Mouse (Mus musculus) ES-E14 (cell line): Measurements from ENCODE around the gene Ppil6. TPM values are rescaled to one million over a fixed set of nuclear protein-coding genes. Genes with fewer than 3 reads are reported as not detected.

ENCODE experiments used
- DNase-seq: peaks from one replicate; pipeline ENCODE4 v3.0.0-alpha.2; 2013; ENCODE audit warnings: low read depth, low spot score
- H3K27ac ChIP-seq: 2 replicates; pipeline ENCODE4 v1.5.1; 2012; ENCODE audit warnings: low read depth, mild to moderate bottlenecking, low read length, moderate library complexity, mixed read lengths; ENCODE audit not compliant: poor library complexity, insufficient read depth, severe bottlenecking
- H3K36me3 ChIP-seq: 2 replicates; pipeline ENCODE4 v1.6.1; 2012; ENCODE audit warnings: mild to moderate bottlenecking, low read length, moderate library complexity, mixed read lengths; ENCODE audit not compliant: control insufficient read depth, poor library complexity, insufficient read depth, severe bottlenecking
- H3K4me1 ChIP-seq, 2 experiments: fragments of 150-350 bp in 1 of 2; sonication (generic) in 1 of 2; 2 replicates each; pipeline ENCODE4 v1.6.1; 2012; ENCODE audit warnings: low read length in 2 of 2, mild to moderate bottlenecking in 1 of 2, mixed read lengths in 1 of 2; ENCODE audit not compliant: control insufficient read depth in 2 of 2, insufficient read depth in 2 of 2, poor library complexity in 1 of 2
- H3K4me3 ChIP-seq, 2 experiments: fragments of 150-350 bp in 1 of 2; sonication (generic) in 1 of 2; 2 replicates each; pipeline ENCODE4 v1.5.1; 2012; ENCODE audit warnings: low read length in 2 of 2, low read depth in 1 of 2, mild to moderate bottlenecking in 1 of 2, mixed read lengths in 1 of 2; ENCODE audit not compliant: insufficient read depth in 1 of 2, poor library complexity in 1 of 2, severe bottlenecking in 1 of 2
- H3K9ac ChIP-seq: 2 replicates; pipeline ENCODE4 v1.6.1; 2012; ENCODE audit warnings: low read depth, mild to moderate bottlenecking, low read length, mixed read lengths; ENCODE audit not compliant: poor library complexity, insufficient read depth, severe bottlenecking
- H3K9me3 ChIP-seq: fragments of 150-350 bp; sonication (generic); 2 replicates; pipeline ENCODE4 v1.6.1; 2012; ENCODE audit warnings: low read depth, mild to moderate bottlenecking, low read length; ENCODE audit not compliant: control insufficient read depth, insufficient read depth
- CHD2 ChIP-seq: IDR thresholded peaks from 2 replicates; pipeline ENCODE4 v1.6.1; 2014; ENCODE audit warnings: mild to moderate bottlenecking, low read depth, low read length, inconsistent platforms
- HCFC1 ChIP-seq: IDR thresholded peaks from 2 replicates; pipeline ENCODE4 v1.6.1; 2012; ENCODE audit warnings: low read length, inconsistent platforms, borderline replicate concordance; ENCODE audit not compliant: insufficient read depth
- MAFK ChIP-seq: IDR thresholded peaks from 2 replicates; pipeline ENCODE4 v1.6.1; 2014; ENCODE audit warnings: mild to moderate bottlenecking, low read depth, low read length, inconsistent platforms; ENCODE audit not compliant: insufficient read depth
- ZC3H11A ChIP-seq: IDR thresholded peaks from 2 replicates; pipeline ENCODE4 v1.6.1; 2012; ENCODE audit warnings: low read depth, mild to moderate bottlenecking, inconsistent platforms, low read length, borderline replicate concordance
- ZNF384 ChIP-seq: IDR thresholded peaks from 2 replicates; pipeline ENCODE4 v1.6.1; 2012; ENCODE audit warnings: low read depth, low read length, inconsistent platforms
- in situ Hi-C, 2 experiments: fragments of 600-800 bp; cut with MboI; formaldehyde crosslinking; loops; one replicate each; pipeline ENCODE4 v1.15.1; 2025; ENCODE audit warnings: low sequenced_read_pairs in 2 of 2, inconsistent platforms in 1 of 2; ENCODE audit not compliant: unreplicated experiment in 2 of 2
- total RNA-seq: library from RNA; depleted of rRNA; stranded (reverse); fragments of 300-350 nt; gene quantifications from 2 replicates; pipeline ENCODE4 v1.2.3, GENCODE M21; 2012

Gene Ppil6
- total RNA-seq, 1 experiment = not detected

GRCm38 (mm10) chr10:41450780-41451522 lies 39.3 kb upstream of the Ppil6 start:
- peaks cover 10% of the 10 kb centered on the region; the same call in 1 of the 2 replicates for H3K36me3 ChIP-seq
- peaks cover 2 to 5% of the 10 kb centered on the region in 2 experiments; a peak in 1 of 4 replicates for H3K4me1 ChIP-seq
- peak overlapping the region; percentile 94 for H3K9ac ChIP-seq
- H3K27ac ChIP-seq = no peak overlapping the region
- no peak for DNase-seq
- peak overlapping the region; percentile 85 to 98 for H3K4me3 ChIP-seq
- H3K9me3 ChIP-seq = no peaks in the 10 kb centered on the region
- TF ChIP-seq ZNF384 (peak; percentile 84), MAFK (no peak)
- in situ Hi-C loops = no loop called here

GRCm38 (mm10) chr10:41451656-41452055 lies 38.6 kb upstream of the Ppil6 start:
- Histone ChIP-seq H3K36me3 (peaks cover 16% of the 10 kb centered on the region), H3K4me3 (no peak overlapping the region), H3K9me3 (no peaks in the 10 kb centered on the region), H3K4me1 (peaks cover 2 to 11% of the 10 kb centered on the region in 2 experiments; a peak in 1 of 4 replicates), H3K9ac (no peak overlapping the region), H3K27ac (no peak overlapping the region)
- TF ChIP-seq ZC3H11A = no peak
- no peak for TF ChIP-seq CHD2
- no peak for TF ChIP-seq HCFC1
- no peak for TF ChIP-seq ZNF384
- TF ChIP-seq MAFK = no peak
- no peak for DNase-seq
- in situ Hi-C loops = no loop called here

DNA sequence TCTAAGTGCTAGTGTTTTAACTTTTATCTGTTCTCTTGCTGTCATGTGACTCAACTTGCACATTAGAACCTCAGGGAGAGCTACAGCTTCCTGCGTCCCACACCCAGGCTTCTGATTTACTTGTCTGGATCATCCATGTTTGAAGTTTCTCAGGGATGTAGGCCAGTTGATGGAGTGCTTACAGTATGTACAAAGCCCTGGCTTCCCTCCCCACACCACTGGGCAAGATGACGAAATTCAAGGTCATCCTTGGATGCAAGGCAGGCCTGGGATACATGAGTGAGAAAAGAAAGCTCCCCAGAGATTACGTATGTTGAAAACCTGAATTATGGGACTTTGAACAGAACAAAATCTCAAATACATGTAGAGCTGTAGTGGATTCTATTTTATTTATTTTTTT lies 37.4 kb upstream of the Ppil6 start:
- Histone ChIP-seq H3K9ac (no peak overlapping the region), H3K36me3 (peaks cover 16% of the 10 kb centered on the region), H3K4me1 (peaks cover 2 to 11% of the 10 kb centered on the region in 2 experiments; a peak in 1 of 4 replicates), H3K4me3 (no peak overlapping the region), H3K9me3 (no peaks in the 10 kb centered on the region), H3K27ac (no peak overlapping the region)
- in situ Hi-C loops = no loop called here
- TF ChIP-seq ZC3H11A = no peak
- TF ChIP-seq MAFK = no peak
- no peak for TF ChIP-seq ZNF384
- no peak for TF ChIP-seq HCFC1
- no peak for TF ChIP-seq CHD2
- DNase-seq = no peak

GRCm38 (mm10) chr10:41459990-41460389 lies 30.2 kb upstream of the Ppil6 start:
- H3K4me3 ChIP-seq = no peak overlapping the region
- H3K9ac ChIP-seq = no peak overlapping the region
- H3K9me3 ChIP-seq = no peaks in the 10 kb centered on the region
- no peak for TF ChIP-seq ZNF384
- in situ Hi-C loops = no loop called here
- DNase-seq = no peak
- H3K27ac ChIP-seq = no peak overlapping the region
- peaks cover 11% of the 10 kb centered on the region for H3K36me3 ChIP-seq
- peaks cover 9 to 28% of the 10 kb centered on the region in 2 experiments for H3K4me1 ChIP-seq

DNA sequence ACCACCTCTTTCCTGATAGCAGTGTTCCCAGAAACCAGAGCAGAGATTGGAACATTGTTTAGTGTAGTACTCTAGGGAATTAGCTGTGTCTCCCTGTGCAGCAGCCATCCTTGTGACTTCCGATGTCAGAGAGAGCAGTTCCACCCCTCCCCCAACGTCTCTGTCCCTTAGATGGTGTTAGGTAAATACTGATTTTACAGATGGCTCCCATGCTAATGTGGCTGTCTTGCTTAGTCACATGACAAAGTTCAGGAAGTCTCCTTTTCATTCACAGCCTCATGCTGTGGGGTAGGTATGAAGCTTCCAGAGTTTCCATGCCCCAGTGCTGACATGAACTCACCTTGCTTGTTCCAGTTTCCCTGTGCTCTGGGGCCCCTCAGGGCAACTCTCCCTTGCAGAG lies 29.7 kb upstream of the Ppil6 start:
- Histone ChIP-seq H3K4me3 (no peak overlapping the region), H3K9me3 (no peaks in the 10 kb centered on the region), H3K9ac (no peak overlapping the region), H3K4me1 (peaks cover 9 to 28% of the 10 kb centered on the region in 2 experiments), H3K36me3 (peaks cover 10% of the 10 kb centered on the region), H3K27ac (no peak overlapping the region; the same call in 1 of the 2 replicates)
- in situ Hi-C loops = no loop called here
- TF ChIP-seq HCFC1 (no peak), ZNF384 (no peak), CHD2 (no peak), ZC3H11A (no peak), MAFK (no peak)
- DNase-seq = no peak
